Mouse (Mus musculus): ENCODE measurements around the gene Nmi.
"Not testable (repeated sequence)": the region's sequence is repeated elsewhere in the genome, so short reads cannot be mapped to it uniquely, and the experiment has no call there.

Nmi gene

DNA sequence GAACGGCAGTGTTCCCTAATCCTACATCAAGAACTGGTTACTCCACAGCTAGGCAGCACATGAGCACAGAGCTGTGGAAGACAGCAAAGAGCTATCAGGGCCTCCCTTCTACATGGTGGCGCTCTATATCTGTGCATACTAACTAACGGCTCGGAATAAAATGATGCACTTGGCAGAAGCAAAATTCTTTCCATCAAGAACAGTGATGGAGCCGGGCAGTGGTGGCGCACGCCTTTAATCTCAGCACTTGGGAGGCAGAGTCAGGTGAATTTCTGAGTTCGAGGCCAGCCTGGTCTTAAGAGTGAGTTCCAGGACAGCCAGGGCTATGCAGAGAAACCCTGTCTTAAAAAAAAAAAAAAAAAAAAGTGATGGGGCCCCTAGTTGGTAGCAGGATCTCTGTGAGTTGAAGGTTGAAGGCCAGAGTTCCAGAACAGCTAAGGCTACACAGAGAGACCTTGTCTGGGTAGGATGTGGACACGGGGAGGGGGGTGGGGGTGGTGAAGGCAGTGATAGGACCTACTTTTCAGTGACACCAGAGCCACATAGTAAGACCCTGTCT lies at the start of gene Nmi:
Gene Nmi, minus strand, starts transcription at position 85 of the 559 bp plus-strand sequence.
- DNase-seq (ENCODE audit: inconsistent ontology term): no peak

- DNase-seq (ENCODE audit: inconsistent ontology term): no peak
These were observed 43.1 kb upstream of the Nmi start for GRCm38 (mm10) chr2:52016361-52016760.

DNA sequence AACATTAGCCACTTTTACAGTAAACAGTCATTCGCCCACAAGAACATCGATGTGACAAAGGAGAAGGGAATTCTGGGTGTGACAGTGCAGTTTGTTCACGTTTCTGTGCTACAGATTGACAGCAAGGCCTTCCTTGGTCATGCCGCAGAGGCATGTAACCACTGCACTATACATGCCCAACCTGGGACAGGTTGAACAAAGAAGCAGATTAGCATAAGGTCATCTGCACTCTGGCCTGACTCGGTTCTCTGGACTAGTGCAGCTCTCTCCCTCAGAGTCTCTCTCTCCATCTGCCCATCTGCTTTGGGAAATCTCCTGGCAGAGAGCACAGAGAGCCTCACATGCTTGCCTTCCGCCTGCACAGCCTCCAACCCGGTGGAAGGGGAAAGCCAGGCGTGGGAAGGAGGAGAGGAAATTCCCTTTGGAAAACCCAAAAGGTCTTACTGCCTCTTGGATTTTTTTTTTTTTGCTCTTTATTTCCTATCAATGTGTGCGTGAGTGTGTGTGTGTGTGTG lies 40.1 kb upstream of the Nmi start:
- DNase-seq (ENCODE audit: inconsistent ontology term): no peak

GRCm38 (mm10) chr2:52011820-52012219 lies 38.5 kb upstream of the Nmi start:
- not testable (repeated sequence) for DNase-seq (ENCODE audit: inconsistent ontology term)

DNA sequence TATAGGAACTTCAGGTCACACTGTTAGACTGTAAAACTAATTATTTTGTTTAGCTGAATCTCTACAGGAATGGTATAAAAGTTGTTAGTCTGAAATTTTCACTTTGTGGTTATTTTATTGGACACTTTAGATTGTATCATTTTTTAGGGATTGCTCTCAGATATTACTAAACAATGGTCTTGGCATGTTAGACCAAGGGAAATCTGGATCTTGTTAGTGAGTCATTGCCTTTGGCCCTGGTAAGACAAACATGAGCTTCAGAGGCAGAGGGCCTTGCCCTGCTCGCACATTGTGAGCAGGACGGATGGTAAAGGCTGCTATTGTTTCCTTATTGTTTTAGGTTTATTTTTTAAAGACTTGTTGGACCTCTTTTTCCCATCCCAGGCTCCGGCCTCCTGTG lies 33.1 kb upstream of the Nmi start:
- DNase-seq (ENCODE audit: inconsistent ontology term): peak; percentile 77

GRCm38 (mm10) chr2:52002299-52002698 lies 29.0 kb upstream of the Nmi start:
- not testable (repeated sequence) for DNase-seq (ENCODE audit: inconsistent ontology term)

GRCm38 (mm10) chr2:52001521-52001920 lies 28.2 kb upstream of the Nmi start:
- no peak for DNase-seq (ENCODE audit: inconsistent ontology term)

- no peak for DNase-seq (ENCODE audit: inconsistent ontology term)
These were observed 26.7 kb upstream of the Nmi start for GRCm38 (mm10) chr2:51999996-52000395.

- DNase-seq (ENCODE audit: inconsistent ontology term): no peak
These were observed 18.2 kb upstream of the Nmi start for GRCm38 (mm10) chr2:51991447-51991846.

- DNase-seq (ENCODE audit: inconsistent ontology term): peak; percentile 9
These were observed 16.3 kb upstream of the Nmi start for GRCm38 (mm10) chr2:51989559-51989958.

DNA sequence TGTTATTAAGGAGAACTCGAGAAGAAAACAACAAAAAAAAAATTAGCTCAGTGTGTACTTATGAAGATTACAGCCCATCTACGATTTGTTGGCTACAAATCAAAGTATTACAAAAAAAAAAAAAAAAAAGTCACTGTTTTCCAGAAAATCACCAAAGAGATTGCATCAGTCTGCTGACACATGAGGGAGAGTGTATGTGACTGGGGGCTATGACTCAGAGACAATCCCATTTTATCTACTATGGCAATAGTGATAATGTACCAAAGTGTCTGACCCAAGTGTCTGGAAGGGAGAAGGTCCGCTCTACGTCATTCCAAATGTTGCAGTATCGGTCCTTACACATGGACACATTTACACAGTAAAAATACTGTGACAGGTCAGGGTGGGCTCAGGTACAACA lies 13.4 kb upstream of the Nmi start:
- DNase-seq (ENCODE audit: inconsistent ontology term): no peak

DNA sequence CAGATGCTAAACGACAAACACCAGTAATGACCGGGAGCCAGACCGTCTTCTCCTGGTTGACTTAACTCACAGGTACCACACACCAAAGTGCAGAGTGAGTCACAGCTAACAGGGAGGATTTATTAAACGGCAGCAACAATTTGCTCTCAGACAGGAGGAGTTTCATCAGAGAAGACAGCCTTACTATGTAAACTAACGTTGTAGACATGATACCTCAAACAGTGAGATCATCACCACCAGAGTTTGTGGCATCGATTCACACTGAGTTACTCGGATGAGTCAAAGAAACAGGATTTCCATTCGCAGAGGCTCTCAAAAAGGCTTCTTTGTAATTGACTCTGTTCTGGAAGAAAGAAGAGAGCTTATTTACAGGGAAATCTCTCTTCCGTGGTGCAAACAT lies 12.9 kb upstream of the Nmi start:
- DNase-seq (ENCODE audit: inconsistent ontology term): peak; percentile 22

DNA sequence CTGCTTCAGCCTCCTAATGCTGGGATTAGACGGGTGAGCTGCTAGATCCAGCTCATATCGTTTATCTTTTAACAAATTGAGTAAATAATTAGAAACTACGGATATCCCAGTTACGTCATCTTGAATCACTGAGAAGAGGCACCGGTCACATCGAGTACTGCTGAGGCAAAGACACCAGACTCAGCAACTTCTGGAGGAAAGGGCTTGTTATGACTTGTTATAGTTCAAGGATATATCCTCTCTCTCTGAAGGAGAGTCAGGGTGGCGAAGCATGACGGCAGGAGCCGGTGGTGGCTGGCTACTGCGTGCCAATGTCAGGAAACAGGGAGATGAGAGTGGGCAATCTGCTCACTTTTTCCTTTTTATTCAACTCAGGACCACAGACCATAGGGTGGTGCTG lies 11.9 kb upstream of the Nmi start:
- DNase-seq (ENCODE audit: inconsistent ontology term): no peak

- DNase-seq (ENCODE audit: inconsistent ontology term): no peak
These were observed 9.0 kb upstream of the Nmi start for GRCm38 (mm10) chr2:51982288-51982687.

DNA sequence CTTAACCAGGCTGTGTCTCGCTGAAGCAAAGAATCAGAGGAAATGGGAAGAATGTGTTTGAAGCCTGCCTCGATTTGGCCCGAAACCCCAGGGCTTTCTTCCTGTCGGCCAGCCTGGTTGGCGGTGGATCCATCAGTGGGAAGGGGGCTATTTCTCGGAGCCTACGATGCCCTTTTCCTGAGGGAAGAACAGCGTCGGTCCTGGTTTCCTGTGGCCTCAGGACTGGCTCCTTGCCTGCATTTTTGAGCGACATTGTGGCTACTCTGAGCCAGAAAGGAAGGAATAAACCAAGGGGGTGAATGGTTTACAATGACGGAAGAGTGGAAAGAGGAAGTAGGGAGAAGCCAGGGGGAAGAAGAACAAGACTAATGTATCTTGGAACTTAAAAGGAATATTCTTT lies 8.3 kb upstream of the Nmi start:
- no peak for DNase-seq (ENCODE audit: inconsistent ontology term)

- DNase-seq (ENCODE audit: inconsistent ontology term): peak; percentile 84
These were observed 469 bp downstream of the Nmi start for GRCm38 (mm10) chr2:51972641-51973409.

- DNase-seq (ENCODE audit: inconsistent ontology term): peak; percentile 52
These were observed 1.2 kb downstream of the Nmi start for GRCm38 (mm10) chr2:51972142-51972541.

- DNase-seq (ENCODE audit: inconsistent ontology term): no peak
These were observed 2.4 kb downstream of the Nmi start for GRCm38 (mm10) chr2:51970897-51971296.

DNA sequence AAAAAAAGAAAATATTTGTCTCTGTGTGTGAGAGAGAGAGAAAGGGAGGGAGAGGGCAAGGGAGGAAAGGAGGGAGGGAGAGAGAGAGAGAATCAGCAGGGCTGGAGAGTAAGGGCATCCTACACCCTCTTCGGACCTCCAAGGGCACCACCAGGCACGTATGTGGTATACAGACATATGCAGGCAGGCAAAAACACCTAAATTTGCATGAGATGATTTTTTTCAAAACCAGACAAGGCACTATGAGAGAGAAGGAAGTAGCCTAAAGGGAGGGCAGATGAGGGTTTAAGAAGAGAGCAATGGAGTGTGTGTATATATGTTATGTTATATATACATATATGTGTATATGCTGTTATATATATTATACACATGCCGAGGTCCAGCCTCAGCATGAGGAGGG lies 6.0 kb downstream of the Nmi start:
- DNase-seq (ENCODE audit: inconsistent ontology term): no peak

DNA sequence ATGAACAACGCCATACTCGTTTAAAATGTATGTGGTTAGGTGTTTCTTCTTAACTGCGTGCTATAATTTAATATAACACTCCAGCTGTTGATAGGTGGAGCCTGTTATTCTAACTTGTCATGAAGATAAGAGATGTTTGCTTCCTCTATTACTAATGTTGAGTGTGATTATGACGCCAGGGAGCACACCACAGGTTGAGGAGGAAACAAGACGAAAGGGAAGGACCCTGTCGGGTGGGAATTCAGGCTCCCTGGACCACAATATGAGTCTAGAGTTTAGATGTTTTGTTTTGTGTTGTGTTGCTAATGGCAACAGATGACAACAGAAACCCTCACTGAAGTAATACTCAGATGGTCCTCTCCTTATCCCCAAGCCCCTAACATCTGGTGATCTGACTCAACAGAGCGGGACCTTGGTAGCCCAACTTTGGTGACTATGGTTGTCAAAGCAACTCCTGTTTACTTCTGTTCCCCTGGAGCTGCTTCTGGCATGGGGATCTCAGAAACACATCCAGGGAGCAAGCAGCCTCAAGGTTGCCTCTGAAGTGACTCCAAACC lies 19.6 kb downstream of the Nmi start:
- no peak for DNase-seq (ENCODE audit: inconsistent ontology term)

- DNase-seq (ENCODE audit: inconsistent ontology term): no peak
These were observed 22.4 kb downstream of the Nmi start for GRCm38 (mm10) chr2:51950876-51951275.

DNA sequence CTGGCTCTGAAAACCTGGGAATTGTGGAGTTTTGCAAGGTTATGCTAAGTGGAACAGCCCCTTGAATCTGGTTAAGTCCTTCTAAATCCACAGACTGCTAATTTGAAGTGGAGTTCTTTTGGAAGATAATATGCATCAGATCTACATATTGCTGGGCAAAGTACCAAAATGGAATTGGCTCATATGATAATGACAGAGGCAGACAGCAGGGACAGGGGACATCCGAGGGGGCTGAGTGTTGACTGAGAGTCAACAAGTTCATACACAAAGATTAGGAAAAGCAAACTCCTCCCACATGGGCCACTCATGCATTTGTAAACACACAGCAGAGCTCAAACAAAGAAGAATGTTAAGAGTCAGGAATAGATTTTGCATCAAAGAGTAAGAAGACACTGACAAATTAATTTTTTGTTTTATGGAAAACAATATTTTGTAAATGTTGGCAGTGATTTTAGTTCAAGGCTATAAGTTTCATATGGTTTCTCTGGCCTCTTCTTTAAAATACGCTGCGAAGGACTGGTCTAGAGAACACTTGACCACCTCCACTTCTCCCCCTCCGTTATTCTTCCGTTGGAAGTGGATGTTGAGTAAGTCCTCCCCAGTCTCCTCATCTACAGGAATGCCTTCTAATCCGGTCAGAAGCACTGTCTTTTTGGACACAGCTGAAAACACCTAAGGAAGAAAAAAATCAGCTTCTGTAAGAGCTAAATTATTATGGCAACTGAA lies 25.0 kb downstream of the Nmi start:
- no peak for DNase-seq (ENCODE audit: inconsistent ontology term)
